Mouse (Mus musculus): Measurements from ENCODE around the gene Gpc5. TPM values are rescaled to one million over a fixed set of nuclear protein-coding genes. Genes with fewer than 3 reads are reported as not detected.

Gpc5 gene
- polyA plus RNA-seq, 1 experiment = 0.06 TPM

DNA sequence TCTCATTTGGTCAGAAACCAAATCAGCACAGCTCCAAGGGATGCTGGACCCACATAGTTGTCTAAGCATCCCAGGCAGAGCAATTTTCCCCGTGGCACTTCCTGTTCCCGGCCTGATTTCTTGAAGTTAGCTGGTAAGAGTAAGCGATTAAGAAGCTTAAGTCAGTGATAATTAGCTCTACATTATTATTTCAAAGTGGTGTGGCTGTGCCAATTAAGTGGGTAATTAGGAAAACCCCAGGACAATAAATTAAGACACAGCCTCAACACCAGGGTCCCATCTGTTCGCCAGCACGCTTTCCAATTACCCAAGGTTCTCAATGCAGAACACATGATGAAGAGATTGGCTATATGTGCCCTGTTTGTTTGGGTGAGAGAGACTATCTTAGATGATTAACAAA, 314.6 kb downstream of the Gpc5 start:
- DNase-seq = no peak
- 63% methylated on average over 5 of the region's 5 CpGs for WGBS
- H3K4me3 ChIP-seq (replicated peaks; ENCODE audit: extremely low read depth, low read depth, low read length) = no peak overlapping the region
- TF ChIP-seq POLR2A (IDR thresholded peaks at IDR 0.05; ENCODE audit: borderline replicate concordance, extremely low read depth, low read depth, low read length) (no peak), CTCF (IDR thresholded peaks at IDR 0.05; ENCODE audit: insufficient read depth, low read length) (no peak)
- no peaks in the 10 kb centered on the region for H3K4me1 ChIP-seq (ENCODE audit: control insufficient read depth, insufficient read depth, low read length)

DNA sequence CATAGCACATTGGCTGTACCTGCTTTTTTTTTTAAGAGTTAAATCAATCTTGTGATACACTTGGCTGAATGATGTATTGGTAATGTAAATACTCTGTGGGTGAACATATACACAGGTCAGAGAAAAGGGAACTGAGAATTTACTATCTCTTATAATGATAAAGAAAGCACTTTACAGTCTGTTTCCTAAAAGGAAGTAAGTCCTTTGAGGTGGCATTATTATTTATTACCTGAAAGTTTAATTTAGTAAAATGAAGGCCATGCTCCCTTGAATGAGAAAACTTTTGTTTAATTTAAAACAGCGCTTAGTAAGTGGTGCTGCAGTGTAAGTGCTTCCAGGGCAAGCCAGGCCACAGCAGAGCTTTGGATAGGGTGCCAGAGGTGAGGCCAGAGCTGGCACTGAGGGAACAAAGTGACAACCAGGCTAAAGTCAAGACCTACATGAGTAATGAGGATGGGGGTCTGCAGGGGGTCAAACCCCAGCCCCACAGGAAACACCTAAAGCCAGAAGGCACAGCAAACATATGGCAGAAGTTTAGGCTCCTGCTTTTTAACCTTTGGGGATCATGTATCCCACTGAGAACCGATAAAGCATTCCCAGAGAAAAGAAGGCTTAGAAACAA, 315.4 kb downstream of the Gpc5 start:
- WGBS = 21% methylated on average over 2 of the region's 2 CpGs
- DNase-seq = no peak
- no peak for TF ChIP-seq POLR2A (IDR thresholded peaks at IDR 0.05; ENCODE audit: borderline replicate concordance, extremely low read depth, low read depth, low read length)
- no peak for TF ChIP-seq CTCF (IDR thresholded peaks at IDR 0.05; ENCODE audit: insufficient read depth, low read length)
- Histone ChIP-seq H3K4me1 (ENCODE audit: control insufficient read depth, insufficient read depth, low read length) (no peaks in the 10 kb centered on the region), H3K4me3 (replicated peaks; ENCODE audit: extremely low read depth, low read depth, low read length) (no peak overlapping the region)

DNA sequence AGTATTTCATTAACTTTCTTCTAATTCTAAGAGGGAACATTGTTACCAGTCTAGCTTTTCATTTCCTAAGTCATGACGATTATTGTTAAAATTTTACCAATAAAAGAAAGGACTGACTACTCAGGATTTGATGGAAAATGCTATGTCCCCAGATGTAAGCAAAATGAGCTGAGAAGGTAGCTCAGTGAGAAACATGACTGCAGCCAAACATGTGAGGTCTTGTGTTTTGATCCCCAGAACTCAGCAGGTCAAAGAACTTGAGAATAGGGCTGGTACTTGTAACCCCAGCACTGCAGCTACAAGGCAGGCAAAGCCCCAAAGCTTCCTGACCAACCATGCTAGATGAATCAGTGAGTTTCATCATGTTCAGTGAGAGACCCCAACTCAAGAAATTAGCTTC, 318.9 kb downstream of the Gpc5 start:
- no peaks in the 10 kb centered on the region for H3K4me1 ChIP-seq (ENCODE audit: control insufficient read depth, insufficient read depth, low read length)
- no peak overlapping the region for H3K4me3 ChIP-seq (replicated peaks; ENCODE audit: extremely low read depth, low read depth, low read length)
- WGBS = 85% methylated on average over 1 of the region's 1 CpGs
- TF ChIP-seq POLR2A (IDR thresholded peaks at IDR 0.05; ENCODE audit: borderline replicate concordance, extremely low read depth, low read depth, low read length) (no peak), CTCF (IDR thresholded peaks at IDR 0.05; ENCODE audit: insufficient read depth, low read length) (no peak)
- no peak for DNase-seq

- WGBS = 78% methylated on average over 6 of the region's 6 CpGs
- Histone ChIP-seq H3K4me1 (ENCODE audit: control insufficient read depth, insufficient read depth, low read length) (no peaks in the 10 kb centered on the region), H3K4me3 (replicated peaks; ENCODE audit: extremely low read depth, low read depth, low read length) (no peak overlapping the region)
- TF ChIP-seq POLR2A (IDR thresholded peaks at IDR 0.05; ENCODE audit: borderline replicate concordance, extremely low read depth, low read depth, low read length) = no peak
- TF ChIP-seq CTCF (IDR thresholded peaks at IDR 0.05; ENCODE audit: insufficient read depth, low read length) = no peak
- no peak for DNase-seq
Measured at GRCm38 (mm10) chr14:115411513-115412174, 319.6 kb downstream of the Gpc5 start.

DNA sequence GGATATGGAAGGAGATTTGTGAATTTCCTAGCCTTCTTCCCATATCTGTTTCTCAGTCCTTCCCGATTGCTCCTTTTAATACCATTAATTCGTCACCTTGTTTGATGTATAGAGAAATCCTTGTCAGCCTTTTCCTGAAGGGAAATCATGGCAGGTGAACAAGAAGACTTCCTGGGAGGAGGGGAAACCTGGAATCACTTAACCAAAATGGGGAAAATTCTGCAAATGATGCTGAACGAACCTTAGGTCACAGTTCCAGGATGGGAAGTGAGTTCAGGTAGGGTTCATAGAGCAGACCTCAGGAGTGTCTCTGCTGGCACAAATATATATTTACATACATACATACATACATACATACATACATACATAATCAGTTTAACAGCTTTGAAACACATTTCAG, 320.8 kb downstream of the Gpc5 start:
- 62% methylated on average over 3 of the region's 3 CpGs for WGBS

DNA sequence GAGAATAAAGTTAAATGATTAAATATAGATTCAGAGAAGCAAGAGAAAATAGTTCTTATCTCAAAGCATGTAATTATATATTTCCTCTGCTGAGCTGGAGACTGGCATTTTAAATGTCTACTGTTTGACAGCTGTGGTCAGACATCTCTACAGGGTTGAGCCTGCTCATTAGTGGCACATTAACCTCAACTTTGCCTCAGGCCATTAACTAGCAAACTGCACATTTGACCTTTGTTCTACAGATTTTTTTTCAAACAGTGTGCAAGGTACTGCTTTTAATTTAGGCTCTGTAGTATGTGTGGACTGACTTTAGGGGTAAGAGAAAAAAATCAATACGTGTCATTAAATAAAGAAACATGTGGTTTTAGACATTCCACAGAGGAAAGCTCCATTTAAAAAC, 321.4 kb downstream of the Gpc5 start:
- no peak for TF ChIP-seq CTCF (IDR thresholded peaks at IDR 0.05; ENCODE audit: insufficient read depth, low read length)
- TF ChIP-seq POLR2A (IDR thresholded peaks at IDR 0.05; ENCODE audit: borderline replicate concordance, extremely low read depth, low read depth, low read length) = no peak
- Histone ChIP-seq H3K4me3 (replicated peaks; ENCODE audit: extremely low read depth, low read depth, low read length) (no peak overlapping the region), H3K4me1 (ENCODE audit: control insufficient read depth, insufficient read depth, low read length) (no peaks in the 10 kb centered on the region)
- no peak for DNase-seq
- WGBS = 76% methylated on average over 1 of the region's 1 CpGs

More for the DNA sequence above, 320.8 kb downstream of the Gpc5 start:
- no peaks in the 10 kb centered on the region for H3K4me1 ChIP-seq (ENCODE audit: control insufficient read depth, insufficient read depth, low read length)
- TF ChIP-seq POLR2A (IDR thresholded peaks at IDR 0.05; ENCODE audit: borderline replicate concordance, extremely low read depth, low read depth, low read length) (no peak), CTCF (IDR thresholded peaks at IDR 0.05; ENCODE audit: insufficient read depth, low read length) (no peak)
- DNase-seq = no peak
- H3K4me3 ChIP-seq (replicated peaks; ENCODE audit: extremely low read depth, low read depth, low read length) = no peak overlapping the region

DNA sequence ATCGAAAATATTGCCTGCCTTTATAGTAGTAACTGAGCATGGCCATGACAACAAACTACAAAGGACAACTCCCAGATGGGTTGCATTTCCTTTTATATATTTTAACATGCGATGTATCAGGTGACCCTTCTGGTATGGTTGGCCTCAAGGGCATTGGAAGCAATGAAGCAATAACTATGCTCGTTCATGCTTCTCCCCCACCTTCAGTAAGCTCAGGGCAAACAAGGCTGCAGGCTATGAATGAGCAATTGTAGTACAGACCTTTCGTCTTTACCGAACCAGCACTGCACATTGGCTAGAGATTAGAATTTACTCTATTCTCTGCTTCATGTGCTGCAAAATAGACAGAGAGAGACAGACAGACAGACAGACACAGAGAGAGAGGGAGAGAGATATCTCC, 322.5 kb downstream of the Gpc5 start:
- 70% methylated on average over 5 of the region's 5 CpGs for WGBS
- Histone ChIP-seq H3K4me1 (ENCODE audit: control insufficient read depth, insufficient read depth, low read length) (no peaks in the 10 kb centered on the region), H3K4me3 (replicated peaks; ENCODE audit: extremely low read depth, low read depth, low read length) (no peak overlapping the region)
- TF ChIP-seq CTCF (IDR thresholded peaks at IDR 0.05; ENCODE audit: insufficient read depth, low read length) (no peak), POLR2A (IDR thresholded peaks at IDR 0.05; ENCODE audit: borderline replicate concordance, extremely low read depth, low read depth, low read length) (no peak)
- DNase-seq = no peak

- Histone ChIP-seq H3K4me1 (ENCODE audit: control insufficient read depth, insufficient read depth, low read length) (no peaks in the 10 kb centered on the region), H3K4me3 (replicated peaks; ENCODE audit: extremely low read depth, low read depth, low read length) (no peak overlapping the region)
- DNase-seq = no peak
- WGBS = 62% methylated on average over 3 of the region's 3 CpGs
- TF ChIP-seq POLR2A (IDR thresholded peaks at IDR 0.05; ENCODE audit: borderline replicate concordance, extremely low read depth, low read depth, low read length) (no peak), CTCF (IDR thresholded peaks at IDR 0.05; ENCODE audit: insufficient read depth, low read length) (no peak)
Measured at GRCm38 (mm10) chr14:115431967-115432366, 340.0 kb downstream of the Gpc5 start.

- WGBS = 49% methylated on average over 3 of the region's 3 CpGs
- TF ChIP-seq POLR2A (IDR thresholded peaks at IDR 0.05; ENCODE audit: borderline replicate concordance, extremely low read depth, low read depth, low read length) (no peak), CTCF (IDR thresholded peaks at IDR 0.05; ENCODE audit: insufficient read depth, low read length) (no peak)
- Histone ChIP-seq H3K4me3 (replicated peaks; ENCODE audit: extremely low read depth, low read depth, low read length) (no peak overlapping the region), H3K4me1 (ENCODE audit: control insufficient read depth, insufficient read depth, low read length) (no peaks in the 10 kb centered on the region)
- no peak for DNase-seq
Measured at GRCm38 (mm10) chr14:115432368-115432767, 340.4 kb downstream of the Gpc5 start.

- no peaks in the 10 kb centered on the region for H3K4me1 ChIP-seq (ENCODE audit: control insufficient read depth, insufficient read depth, low read length)
- no peak overlapping the region for H3K4me3 ChIP-seq (replicated peaks; ENCODE audit: extremely low read depth, low read depth, low read length)
- DNase-seq = no peak
- TF ChIP-seq POLR2A (IDR thresholded peaks at IDR 0.05; ENCODE audit: borderline replicate concordance, extremely low read depth, low read depth, low read length) = no peak
- no peak for TF ChIP-seq CTCF (IDR thresholded peaks at IDR 0.05; ENCODE audit: insufficient read depth, low read length)
- 16% methylated on average over 2 of the region's 2 CpGs for WGBS
Measured at GRCm38 (mm10) chr14:115436617-115437016, 344.6 kb downstream of the Gpc5 start.
